Mouse (Mus musculus) gastrocnemius, adult 2 months (tissue): ENCODE results near the gene Naa40. TPM values are rescaled to one million over a fixed set of nuclear protein-coding genes. Genes with fewer than 3 reads are reported as not detected.
A peak's percentile ranks its signal among the peaks of the same experiment; 100 is the strongest.

Source experiments
- DNase-seq: peaks from one replicate; pipeline ENCODE4 v3.0.0; 2022
- H3K27ac ChIP-seq: fragments of 200-600 bp; 2 replicates; pipeline ENCODE4 v1.8.1; 2022; ENCODE audit warnings: mild to moderate bottlenecking
- H3K4me3 ChIP-seq: fragments of 200-600 bp; 2 replicates; pipeline ENCODE4 v1.8.1; 2022; ENCODE audit warnings: mild to moderate bottlenecking, moderate library complexity
- CTCF ChIP-seq: fragments of 200-600 bp; IDR thresholded peaks from 2 replicates; pipeline ENCODE4 v1.8.1; 2022; ENCODE audit warnings: antibody characterized with exemption, mild to moderate bottlenecking, moderate library complexity
- intact Hi-C: fragments of 180-260 bp; cut with DNase I; formaldehyde crosslinking; loops from one replicate; pipeline ENCODE4 v1.15.1; 2025
- total RNA-seq, 2 experiments: library from RNA; stranded (reverse); gene quantifications; 2 replicates each; pipeline ENCODE4 v1.2.3; 2021

Gene Naa40
- total RNA-seq, 2 experiments from 2014 or later, result 10.0 to 12.7 TPM

DNA sequence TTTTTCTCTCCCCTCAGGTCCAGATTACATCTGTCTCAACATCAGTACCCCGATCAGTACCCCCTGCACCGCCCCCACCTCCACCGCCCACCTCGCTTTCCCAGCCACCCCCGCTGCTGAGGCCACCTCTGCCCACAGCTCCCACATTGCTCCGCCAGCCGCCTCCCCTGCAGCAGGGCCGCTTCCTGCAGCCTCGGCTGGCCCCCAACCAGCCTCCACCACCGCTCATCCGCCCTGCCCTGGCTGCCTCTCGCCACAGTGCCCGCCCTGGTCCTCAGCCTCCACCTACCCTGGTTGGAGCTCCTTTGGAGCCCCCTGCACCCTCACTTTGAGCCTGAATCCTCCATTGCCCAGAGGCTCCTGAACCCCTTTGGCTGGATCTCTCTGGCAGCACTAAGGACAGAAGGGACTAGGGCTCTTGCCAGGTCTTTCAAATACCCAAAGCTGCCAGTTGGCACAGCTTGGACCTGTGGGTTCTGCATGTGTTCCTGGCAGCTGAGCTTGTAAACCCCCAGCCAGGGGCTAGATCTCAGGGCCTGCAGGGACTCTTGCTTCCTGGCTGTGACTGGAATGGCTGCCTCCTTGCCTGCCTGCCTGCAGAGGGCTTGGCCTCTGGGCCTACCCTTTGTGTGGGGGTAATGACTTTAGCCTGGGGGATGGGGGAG, 33.5 kb upstream of the Naa40 start:
- Histone ChIP-seq H3K4me3 (no peak overlapping the region), H3K27ac (no peak overlapping the region)
- no peak for TF ChIP-seq CTCF
- intact Hi-C loops, result no loop called here
- no peak for DNase-seq

DNA sequence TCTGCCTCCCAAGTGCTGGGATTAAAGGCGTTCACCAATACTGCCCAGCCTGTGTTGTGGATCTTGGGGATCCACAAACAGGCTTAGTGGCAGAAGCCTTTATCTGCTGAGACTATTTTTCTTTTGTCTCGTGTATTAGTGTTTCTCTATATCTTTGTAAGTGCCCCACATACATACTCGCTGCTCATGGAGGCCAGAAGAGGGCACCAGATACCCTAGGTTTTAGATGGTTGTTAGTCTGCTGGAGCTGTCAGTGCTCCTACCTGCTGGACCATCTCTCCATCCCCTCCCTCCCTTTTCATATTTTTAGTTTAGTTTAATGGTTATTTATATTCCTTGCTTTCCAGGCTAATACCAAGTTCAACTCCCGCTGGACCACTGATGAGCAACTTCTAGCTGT, 32.5 kb upstream of the Naa40 start:
- TF ChIP-seq CTCF, result peak; percentile 30; the same call in 1 of the 2 replicates

DNA sequence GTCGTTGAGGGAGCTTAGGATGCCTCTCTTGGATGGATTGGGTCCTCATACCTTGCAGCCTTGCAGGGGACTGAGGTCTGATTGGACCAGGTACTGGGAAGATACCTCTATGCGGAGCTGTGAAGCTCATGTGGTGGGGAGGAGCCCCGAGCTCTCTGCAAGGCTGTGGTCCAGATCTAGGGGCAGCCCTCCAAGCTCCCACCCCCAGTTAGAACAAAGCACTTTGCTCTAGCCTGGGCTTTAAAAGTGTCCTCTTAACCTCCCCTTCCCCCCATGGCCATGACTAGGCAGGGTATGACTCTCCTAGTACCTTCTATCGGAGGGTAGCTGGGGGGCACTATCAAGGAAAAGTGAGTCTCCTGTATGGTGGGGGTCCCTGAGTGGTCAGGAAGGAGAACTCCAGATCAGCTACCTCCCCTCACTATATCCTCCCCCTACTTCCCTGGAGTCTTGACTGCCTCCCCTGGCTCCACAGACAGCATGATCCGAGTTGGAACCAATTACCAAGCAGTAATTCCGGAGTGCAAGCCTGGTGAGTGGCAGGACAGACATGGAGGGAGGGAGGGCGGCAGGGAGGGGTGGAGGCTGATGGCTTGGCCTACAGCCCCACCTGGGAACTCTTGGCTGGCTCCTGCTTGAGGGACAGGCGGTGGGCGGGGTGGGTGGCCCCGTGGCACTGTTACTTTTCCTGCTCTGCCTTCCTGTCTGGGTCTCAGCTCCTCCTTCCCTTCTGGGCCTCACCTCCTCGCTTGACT, 28.5 kb upstream of the Naa40 start:
- H3K27ac ChIP-seq, result peak overlapping the region; percentile 84; the same call in 1 of the 2 replicates
- intact Hi-C loops, result no loop called here
- DNase-seq, result peak; percentile 58
- TF ChIP-seq CTCF, result no peak
- H3K4me3 ChIP-seq, result peak overlapping the region; percentile 89

More for the DNA sequence above, 32.5 kb upstream of the Naa40 start:
- intact Hi-C loops, result no loop called here
- no peak for DNase-seq
- Histone ChIP-seq H3K27ac (no peak overlapping the region), H3K4me3 (no peak overlapping the region)

DNA sequence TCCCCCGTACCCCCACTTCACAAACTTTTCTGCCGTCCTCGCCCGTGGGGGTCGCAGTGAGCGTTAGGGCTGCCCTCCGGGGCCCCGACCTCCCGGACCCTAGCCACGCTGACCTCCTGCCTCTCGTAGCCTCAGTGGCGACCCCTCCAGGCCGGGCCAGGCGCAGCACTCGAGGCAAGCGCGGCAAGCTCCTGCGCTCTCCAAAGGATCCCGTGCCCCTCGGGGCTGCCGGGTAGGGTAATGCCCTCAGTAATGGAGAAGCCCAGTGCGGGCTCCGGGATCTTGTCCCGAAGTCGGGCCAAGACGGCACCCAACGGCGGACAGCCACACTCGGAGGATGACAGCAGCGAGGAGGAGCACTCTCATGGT, 27.7 kb upstream of the Naa40 start:
- peak; percentile 79 for TF ChIP-seq CTCF
- H3K4me3 ChIP-seq, result peak overlapping the region; percentile 89
- intact Hi-C loops, result no loop called here
- peak; percentile 84 for DNase-seq
- peak overlapping the region; percentile 84 for H3K27ac ChIP-seq

DNA sequence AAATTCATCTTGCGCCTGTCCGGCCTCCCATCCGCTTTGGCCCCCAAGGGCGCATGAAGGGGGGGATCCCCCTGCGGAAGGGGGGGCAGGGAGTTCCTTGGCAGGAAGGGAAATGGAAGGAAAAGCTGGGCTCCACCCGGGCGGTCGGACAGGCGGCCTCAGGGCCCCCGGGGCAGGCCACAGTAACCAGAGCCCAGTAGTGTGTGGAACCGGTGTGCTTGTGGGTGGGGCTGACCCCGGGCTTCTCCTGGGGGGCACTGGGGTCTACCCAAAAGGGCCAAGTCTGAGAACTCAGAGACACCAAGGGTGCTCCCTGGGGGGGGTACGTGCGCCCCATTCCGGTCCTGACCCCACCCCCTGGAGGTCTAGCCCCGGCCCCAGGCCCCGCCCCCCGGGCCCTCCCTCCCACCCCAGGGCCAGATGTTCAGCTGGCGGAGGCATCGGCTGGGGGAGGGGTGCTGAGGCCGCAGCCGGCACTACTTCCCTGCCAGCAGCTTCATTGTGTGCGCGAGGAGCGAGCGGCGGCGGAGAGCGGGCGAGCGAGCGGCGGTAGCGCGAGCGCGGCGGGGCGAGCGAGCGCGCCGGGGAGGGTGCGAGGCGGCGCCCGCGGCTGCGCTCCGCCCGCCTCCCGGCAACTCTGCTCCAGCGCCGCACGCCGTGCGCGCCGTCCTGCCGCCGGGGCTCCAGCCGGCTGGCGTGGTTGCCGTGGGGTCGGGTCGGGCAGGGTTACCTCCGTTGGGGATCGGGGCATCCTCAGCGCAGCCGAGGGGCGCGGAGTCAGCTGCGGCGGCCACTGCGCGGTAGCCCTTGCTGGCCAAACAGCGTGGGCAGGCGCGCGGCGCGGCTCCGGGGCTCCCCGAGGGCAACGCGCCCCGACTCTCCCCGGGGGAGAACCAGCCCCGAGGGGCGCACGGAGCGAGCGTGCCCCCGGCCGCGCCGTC, 27.1 kb upstream of the Naa40 start:
- intact Hi-C loops, result loop anchor here (2.0 kb wide), 1 partner anchor 153 kb away; no protein-coding TSS in a partner anchor
- DNase-seq, result peak; percentile 89
- TF ChIP-seq CTCF, result no peak
- peak overlapping the region; percentile 89 for H3K4me3 ChIP-seq
- H3K27ac ChIP-seq, result peak overlapping the region; percentile 84

DNA sequence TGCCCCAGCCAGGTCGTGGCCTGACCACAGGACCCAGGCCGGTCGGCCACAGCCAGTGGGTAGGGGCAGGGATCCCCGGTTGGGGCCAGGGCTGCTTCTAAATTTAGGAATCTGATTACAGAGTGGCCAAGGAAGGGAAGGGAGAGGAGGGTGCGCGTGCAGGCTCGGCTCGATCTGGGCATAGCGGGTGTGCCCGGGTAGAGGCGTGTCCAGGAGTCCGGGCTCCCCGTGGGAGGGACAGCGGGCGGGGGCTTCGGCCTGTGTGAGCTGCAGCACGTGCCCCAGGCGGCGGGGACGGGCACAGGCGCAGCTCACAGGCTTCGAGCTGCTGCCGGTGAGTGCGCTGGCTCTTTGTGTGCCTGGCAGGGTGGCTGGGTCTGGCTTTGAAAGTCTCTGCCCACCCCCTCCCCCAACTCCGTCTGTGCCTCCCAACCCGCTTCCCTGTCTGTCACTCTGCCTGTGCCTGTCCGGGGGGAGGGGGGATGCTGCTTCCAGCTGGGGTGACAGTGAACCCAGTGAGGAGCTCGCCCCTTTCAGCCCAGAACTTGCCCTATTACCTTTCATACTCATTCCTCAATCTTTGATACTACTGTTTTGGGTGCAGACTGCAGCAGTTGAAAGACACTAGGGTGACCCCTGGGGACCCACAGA, 26.2 kb upstream of the Naa40 start, which contains the start of gene Rcor2:
Gene Rcor2 (plus strand): TSS at position 235 of the 651 bp plus-strand sequence.
- intact Hi-C loops, result loop anchor here (2.0 kb wide), 1 partner anchor 154 kb away; no protein-coding TSS in a partner anchor
- DNase-seq, result peak; percentile 84
- H3K4me3 ChIP-seq, result peak within 1 kb of the TSS; percentile 89
- H3K27ac ChIP-seq, result peak within 1 kb of the TSS; percentile 84
- no peak for TF ChIP-seq CTCF

DNA sequence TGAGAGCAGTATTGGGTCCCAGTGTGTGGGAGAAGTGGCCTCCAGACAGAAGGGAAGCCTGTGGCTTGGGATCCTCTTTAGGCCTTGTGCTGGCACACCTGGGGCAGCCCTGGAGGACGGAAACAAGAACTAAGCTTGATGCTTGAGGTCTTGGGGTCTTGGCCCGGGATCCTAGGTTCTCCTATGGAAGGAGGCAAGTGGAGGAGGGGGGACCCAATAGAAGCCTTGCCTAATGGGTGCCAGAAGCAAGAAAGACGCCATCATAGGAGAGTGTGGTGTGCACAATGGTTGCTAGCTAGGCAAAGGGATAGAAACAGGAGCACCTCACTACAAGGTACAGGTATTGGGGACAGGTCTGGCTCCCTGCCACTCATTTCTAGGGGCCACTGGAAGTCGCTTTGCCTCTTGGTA, 25.4 kb upstream of the Naa40 start:
- H3K4me3 ChIP-seq, result no peak overlapping the region
- no peak for DNase-seq
- peak overlapping the region; percentile 84 for H3K27ac ChIP-seq
- no peak for TF ChIP-seq CTCF
- intact Hi-C loops, result loop anchor here (2.0 kb wide), 1 partner anchor 154 kb away; no protein-coding TSS in a partner anchor

DNA sequence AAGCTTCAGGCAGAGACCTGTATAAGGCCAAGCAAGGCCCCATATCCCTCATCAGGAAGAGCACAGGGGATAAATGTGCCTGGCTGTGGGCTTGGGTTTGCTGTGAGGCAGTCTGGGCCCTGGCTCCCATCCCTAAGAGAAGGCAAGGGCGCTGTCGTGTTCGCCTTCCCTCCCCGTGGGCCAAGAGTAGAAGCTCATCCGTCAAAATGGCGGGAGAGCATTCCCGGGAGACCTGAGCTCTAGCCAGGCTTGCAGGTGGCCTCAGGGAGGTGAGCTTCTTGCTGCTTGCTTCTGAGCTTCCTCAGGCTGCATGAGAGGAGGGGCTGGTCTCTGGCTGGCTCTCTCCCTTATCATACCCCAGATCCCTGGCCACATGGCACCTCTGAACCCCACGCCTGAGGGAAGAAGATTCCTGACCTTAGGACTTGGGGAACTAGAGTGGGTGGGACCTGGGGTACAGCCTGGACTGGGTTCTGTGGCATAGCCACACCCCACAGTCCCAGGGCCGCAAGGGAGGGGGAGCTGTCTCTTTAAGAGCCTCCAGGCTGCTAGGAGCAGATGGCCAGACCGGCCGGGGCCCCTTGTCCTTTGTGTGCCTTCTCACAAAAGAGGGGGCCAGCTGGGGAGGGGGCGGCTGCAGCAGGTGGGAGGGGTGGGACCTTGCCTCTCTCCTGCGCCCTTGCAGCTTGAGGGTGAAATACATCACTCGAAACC, 24.7 kb upstream of the Naa40 start:
- intact Hi-C loops, result loop anchor here (2.0 kb wide), 2 partner anchors 79 to 155 kb away; no protein-coding TSS in a partner anchor

DNA sequence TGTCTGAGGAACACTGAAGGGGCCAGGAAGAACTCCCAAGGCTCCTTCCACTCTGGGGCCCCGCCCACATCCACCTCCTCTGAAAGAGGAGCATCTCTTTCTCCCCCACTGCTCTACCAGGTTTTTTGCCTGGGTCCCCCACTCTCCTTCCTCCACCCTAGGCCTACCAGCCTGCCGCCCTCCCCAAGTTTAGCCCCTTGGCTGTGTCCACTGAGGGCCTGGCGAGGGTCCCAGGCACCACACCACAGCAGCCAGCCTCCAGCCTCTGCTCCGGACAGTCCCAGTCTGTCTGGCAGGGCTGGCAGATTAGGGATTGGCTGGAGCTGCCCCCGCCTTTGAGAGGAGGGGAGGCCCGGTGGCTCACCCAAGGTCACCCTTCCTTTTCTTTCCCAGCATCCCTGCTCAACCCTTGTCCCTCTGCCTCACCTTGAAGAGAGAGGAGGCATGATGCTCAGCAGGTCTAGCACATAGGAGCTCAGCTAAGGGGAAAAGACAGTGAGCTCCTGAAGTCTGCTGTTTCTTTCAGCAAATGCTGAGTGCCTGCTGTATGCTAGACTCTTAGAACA, 23.9 kb upstream of the Naa40 start:
- Histone ChIP-seq H3K4me3 (no peak overlapping the region), H3K27ac (peak overlapping the region; percentile 35; the same call in 1 of the 2 replicates)
- DNase-seq, result peak; percentile 55
- intact Hi-C loops, result loop anchor here (2.0 kb wide), 1 partner anchor 80 kb away; no protein-coding TSS in a partner anchor
- TF ChIP-seq CTCF, result no peak

More for the DNA sequence above, 24.7 kb upstream of the Naa40 start:
- H3K27ac ChIP-seq, result peak overlapping the region; percentile 35
- DNase-seq, result no peak
- TF ChIP-seq CTCF, result no peak
- H3K4me3 ChIP-seq, result no peak overlapping the region

DNA sequence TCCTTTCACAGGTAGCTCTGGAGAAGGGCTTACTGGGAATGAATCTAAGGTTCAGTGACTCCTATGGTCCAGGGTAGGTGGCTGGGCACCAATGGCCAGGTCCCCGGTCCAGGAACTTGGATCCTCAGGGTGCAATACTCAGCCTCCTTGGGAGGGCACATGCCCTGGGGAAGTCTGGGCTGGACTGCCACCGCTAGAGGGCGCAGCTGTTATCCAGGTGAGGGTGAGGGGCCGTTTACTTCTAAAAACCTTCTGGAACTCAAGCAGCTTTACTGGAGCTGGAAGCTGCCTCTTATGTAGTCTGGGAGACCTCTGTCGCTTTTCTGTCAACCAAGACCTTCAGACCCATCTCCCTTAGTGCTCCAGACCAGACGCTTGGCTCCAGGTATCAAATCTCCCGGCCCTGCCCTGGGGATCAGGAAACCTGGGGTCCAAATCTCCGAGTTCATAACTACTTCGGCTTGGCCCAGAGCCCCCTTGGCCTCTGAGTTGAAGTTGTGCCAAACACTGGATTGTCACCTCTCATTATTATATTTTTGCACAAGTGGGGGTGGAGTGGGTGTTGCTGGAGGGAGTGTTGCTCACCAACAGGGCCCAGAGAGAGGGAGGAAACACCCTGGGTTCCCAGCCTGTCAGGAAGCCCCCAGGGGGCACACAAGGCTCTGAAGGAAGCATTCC, 23.2 kb upstream of the Naa40 start:
- intact Hi-C loops, result loop anchor here (2.0 kb wide), 1 partner anchor 81 kb away; no protein-coding TSS in a partner anchor
- peak; percentile 98 for TF ChIP-seq CTCF
- Histone ChIP-seq H3K4me3 (peak overlapping the region; percentile 7; the same call in 1 of the 2 replicates), H3K27ac (no peak overlapping the region)
- peak; percentile 89 for DNase-seq
